Mouse (Mus musculus): ENCODE measurements around the gene Celf5. TPM values are rescaled to one million over a fixed set of nuclear protein-coding genes. Genes with fewer than 3 reads are reported as not detected.

Gene Celf5
- polyA plus RNA-seq, 1 experiment from 2014 or later, result 0.10 TPM

DNA sequence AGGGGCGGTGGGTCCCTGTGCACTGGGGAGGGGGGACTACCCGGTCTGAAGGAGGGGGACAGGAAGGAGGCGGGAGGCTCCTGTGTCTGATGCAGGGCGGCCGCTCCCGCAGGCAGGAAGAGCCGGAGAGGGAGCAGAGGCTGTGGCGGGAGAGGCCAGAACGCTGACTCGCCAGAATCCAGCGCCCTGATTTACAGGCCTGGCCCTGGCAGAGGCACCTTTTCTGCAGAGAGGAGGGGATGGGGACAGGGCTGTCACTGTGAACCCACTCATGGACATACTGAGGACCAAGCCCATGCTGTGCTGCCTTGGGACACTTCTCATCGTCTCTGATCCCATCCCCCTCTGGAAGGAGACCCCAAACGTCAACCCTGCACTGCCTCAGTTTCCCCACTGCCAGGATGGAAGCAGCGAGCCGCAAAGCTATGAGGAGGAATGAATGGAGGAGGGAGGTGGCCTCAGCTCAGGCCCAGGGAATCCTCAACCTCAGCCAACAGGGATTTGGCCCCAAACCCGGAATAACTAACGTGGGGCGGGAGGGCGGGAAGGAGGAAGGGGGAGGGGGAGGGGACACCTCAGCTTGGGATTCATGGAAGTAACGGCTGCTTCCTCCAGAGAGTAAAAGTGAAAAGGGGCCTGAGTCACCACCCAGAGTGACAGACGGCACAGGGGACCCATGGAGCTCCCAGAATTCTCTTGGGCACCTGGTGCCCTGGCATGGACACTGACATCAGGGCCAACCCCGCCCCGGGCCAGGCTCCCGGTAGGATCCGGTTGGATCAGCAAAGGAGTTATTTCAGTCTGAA, 58.1 kb downstream of the Celf5 start:
- Histone ChIP-seq H3K4me3 (peak overlapping the region; percentile 65), H3K27me3 (ENCODE audit: insufficient read depth, poor library complexity, severe bottlenecking) (peaks cover 95% of the 10 kb centered on the region), H3K4me1 (peaks cover 46% of the 10 kb centered on the region), H3K9me3 (no peaks in the 10 kb centered on the region), H3K36me3 (peaks cover 9% of the 10 kb centered on the region; the same call in 1 of the 2 replicates), H3K27ac (peak overlapping the region; percentile 73)
- DNase-seq (ENCODE audit: low spot score), result peak; percentile 75
- WGBS, result 4% methylated on average over 25 of the region's 25 CpGs

DNA sequence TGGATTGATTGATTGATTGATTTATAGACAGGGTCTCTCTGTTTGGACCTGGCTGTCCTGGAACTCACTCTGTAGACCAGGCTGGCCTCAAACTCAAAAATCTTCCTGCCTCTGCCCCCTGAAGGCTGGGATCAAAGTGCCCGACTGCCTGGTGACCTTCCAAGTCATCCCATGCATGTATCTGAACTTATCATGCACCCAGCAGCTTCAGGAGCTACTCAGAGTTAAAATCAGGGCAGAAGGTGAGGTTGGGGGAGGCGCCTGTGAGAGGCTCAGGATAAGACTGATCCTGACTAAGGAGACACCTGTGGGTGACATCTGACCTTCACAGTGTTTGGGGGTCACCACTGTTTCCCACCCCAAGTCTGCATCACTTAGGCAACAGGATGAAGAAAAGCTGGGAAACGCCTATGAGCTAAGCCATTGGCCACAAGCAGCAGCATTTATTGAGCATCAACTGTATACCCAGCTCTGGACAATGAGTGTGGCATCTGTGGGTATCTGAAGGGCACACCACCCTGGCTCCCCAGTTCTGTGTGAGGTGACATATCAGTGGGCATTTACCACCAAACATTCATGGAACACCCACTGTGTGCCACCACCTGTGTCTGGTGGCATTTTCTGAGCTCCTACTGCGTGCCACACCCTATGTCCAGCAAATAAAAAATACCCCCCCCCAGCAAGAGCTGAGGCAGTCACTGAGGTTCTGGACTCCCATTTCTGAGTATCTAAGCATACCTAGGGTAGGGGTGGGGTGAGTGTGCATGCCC, 58.8 kb downstream of the Celf5 start:
- no peaks in the 10 kb centered on the region for H3K9me3 ChIP-seq
- peaks cover 92% of the 10 kb centered on the region for H3K27me3 ChIP-seq (ENCODE audit: insufficient read depth, poor library complexity, severe bottlenecking)
- H3K36me3 ChIP-seq, result peaks cover 9% of the 10 kb centered on the region; the same call in 1 of the 2 replicates
- H3K27ac ChIP-seq, result 0 out of 2 replicates have a peak overlapping the region, but pooled peaks have one; percentile 62
- WGBS, result 65% methylated on average over 4 of the region's 4 CpGs
- 0 out of 2 replicates have a peak overlapping the region, but pooled peaks have one; percentile 19 for H3K4me3 ChIP-seq
- peaks cover 49% of the 10 kb centered on the region for H3K4me1 ChIP-seq
- DNase-seq (ENCODE audit: low spot score), result no peak

DNA sequence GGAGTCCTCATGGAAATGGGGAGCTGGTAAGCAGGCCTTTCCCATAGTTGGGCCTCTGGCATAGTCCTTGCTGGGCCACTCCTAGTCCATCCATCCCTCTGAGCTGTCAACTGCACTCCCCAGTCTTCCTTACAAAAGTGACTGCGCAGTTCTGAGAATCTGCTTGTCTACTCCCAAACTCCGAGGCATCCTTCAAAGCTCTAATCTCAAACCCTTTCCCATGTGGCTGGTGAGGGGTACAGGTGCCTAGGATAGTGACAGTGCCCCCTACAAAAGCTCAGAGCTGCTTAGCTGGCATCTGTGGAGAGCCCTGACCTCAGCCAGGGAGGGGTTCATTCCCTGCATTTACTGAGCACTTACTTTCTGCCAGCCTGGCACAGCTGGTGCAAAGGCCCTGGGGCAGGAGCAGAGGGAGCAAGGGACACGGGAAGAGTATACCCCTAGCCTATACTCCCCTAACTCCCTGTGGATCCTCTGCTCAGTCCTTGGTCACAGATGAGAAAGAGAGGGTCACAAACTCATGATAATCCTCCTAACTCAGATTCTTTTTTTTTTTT, 59.8 kb downstream of the Celf5 start:
- WGBS, result 77% methylated on average over 3 of the region's 3 CpGs
- Histone ChIP-seq H3K4me3 (no peak overlapping the region), H3K36me3 (peaks cover 9% of the 10 kb centered on the region; the same call in 1 of the 2 replicates), H3K4me1 (peaks cover 58% of the 10 kb centered on the region), H3K27me3 (ENCODE audit: insufficient read depth, poor library complexity, severe bottlenecking) (peaks cover 90% of the 10 kb centered on the region), H3K9me3 (no peaks in the 10 kb centered on the region), H3K27ac (no peak overlapping the region)
- peak; percentile 72 for DNase-seq (ENCODE audit: low spot score)

DNA sequence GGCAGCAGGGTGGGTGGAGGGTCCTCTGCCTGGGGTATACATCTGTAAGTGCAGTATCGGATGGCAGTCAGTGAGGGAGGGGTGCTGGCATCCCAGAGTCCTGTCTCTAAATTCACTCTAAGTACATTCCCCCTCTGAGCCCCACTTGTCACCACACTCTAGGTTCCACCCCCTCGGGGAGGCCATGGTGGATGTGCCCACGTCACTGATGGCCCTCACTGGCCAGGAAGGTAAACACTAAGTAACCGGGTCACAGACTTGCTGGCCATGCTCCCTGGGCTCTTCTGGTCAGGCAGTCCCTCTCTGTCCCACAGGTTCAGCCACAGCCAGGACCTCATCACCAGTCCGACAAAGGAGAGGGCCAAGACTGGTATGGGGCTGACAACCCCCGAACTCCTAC, 60.3 kb downstream of the Celf5 start:
- peaks cover 61% of the 10 kb centered on the region for H3K4me1 ChIP-seq
- H3K4me3 ChIP-seq, result no peak overlapping the region
- no peaks in the 10 kb centered on the region for H3K9me3 ChIP-seq
- peaks cover 9% of the 10 kb centered on the region; the same call in 1 of the 2 replicates for H3K36me3 ChIP-seq
- peaks cover 90% of the 10 kb centered on the region for H3K27me3 ChIP-seq (ENCODE audit: insufficient read depth, poor library complexity, severe bottlenecking)
- 79% methylated on average over 6 of the region's 6 CpGs for WGBS
- H3K27ac ChIP-seq, result no peak overlapping the region
- no peak for DNase-seq (ENCODE audit: low spot score)

DNA sequence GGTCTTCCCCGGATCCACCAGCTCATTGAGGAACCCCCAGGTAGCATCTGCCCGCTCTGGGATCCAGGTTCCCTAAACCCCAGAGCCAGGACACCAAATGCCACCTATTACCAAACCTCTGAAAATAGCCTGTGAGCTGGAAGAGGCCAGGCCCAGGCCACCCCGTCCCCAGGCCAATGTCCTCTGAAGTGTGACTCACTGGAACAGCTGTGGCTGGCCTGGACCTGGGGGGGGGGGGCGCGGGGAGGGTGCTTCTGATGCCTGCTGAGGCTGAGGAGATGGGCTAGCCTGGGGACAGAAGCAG, 60.8 kb downstream of the Celf5 start:
- Histone ChIP-seq H3K9me3 (no peaks in the 10 kb centered on the region), H3K27ac (no peak overlapping the region), H3K27me3 (ENCODE audit: insufficient read depth, poor library complexity, severe bottlenecking) (peaks cover 88% of the 10 kb centered on the region), H3K36me3 (peaks cover 9% of the 10 kb centered on the region; the same call in 1 of the 2 replicates), H3K4me3 (no peak overlapping the region), H3K4me1 (peaks cover 61% of the 10 kb centered on the region)
- DNase-seq (ENCODE audit: low spot score), result no peak
- 69% methylated on average over 5 of the region's 5 CpGs for WGBS

DNA sequence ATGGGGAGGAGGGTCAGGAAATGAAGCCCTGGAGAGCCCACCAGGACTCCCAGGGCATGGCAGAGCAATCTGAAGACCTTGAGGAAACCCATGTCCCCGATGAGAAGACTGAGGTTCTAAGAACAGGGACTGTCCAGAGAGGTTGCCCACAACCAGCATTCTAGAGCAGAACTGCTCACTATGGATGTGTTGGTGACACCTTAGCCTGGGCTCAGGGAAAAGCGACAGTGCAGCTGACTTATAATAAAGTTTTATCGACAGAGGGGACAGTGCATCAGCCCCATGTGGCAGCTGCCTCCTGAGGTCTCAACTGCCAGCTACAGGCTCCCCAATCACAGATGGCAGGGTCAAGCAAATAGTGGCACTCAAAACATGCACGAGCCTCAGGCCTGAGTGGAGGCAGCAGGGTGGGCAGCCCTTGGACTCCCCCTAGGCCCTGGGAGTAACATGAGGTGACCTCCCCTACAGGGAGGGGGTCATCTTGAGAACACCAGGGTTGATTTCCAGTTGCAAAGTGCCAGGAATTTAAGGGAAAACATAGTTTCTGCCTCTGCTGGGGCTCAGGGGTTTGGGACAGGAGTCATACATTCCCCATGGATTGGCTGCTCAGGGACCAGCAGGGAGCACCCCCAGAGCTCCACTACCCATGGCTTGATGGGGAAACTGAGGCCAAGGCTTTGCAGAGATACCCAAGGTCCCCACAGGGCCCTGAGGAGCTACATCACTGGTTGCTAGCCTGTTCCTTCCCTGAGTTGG, 61.3 kb downstream of the Celf5 start:
- Histone ChIP-seq H3K27me3 (ENCODE audit: insufficient read depth, poor library complexity, severe bottlenecking) (peaks cover 83% of the 10 kb centered on the region), H3K4me3 (no peak overlapping the region), H3K36me3 (peaks cover 9% of the 10 kb centered on the region; the same call in 1 of the 2 replicates), H3K27ac (no peak overlapping the region), H3K4me1 (peaks cover 61% of the 10 kb centered on the region), H3K9me3 (no peaks in the 10 kb centered on the region)
- 68% methylated on average over 4 of the region's 4 CpGs for WGBS
- no peak for DNase-seq (ENCODE audit: low spot score)

DNA sequence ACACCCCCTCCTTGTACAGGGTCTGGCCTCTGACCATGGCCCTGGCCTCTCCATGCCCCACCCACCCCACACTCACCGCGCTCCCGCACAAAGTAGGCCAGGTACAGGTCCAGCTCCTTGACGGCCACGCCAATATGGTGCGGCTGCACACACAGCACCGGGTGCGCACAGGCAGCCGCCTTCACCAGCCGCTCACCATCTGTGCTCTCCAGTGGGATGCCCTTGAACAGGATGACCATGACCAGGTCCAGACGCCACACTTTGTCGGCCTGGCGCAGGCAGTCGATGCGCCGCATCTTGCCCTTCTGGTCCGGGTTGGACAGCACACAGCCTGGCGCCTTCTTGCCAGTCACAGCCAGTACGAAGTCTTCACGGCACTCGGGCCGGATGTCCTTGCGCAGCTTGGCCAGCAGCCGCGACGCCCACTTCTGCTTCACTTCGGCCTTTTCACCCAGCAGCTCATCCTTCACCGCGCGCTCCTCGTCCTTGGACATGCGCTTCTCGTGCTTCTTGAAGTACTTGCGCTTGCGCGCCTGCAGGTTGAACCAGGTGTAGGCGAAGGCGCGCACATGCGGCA, 62.2 kb downstream of the Celf5 start:
- Histone ChIP-seq H3K4me3 (no peak overlapping the region), H3K27me3 (ENCODE audit: insufficient read depth, poor library complexity, severe bottlenecking) (peaks cover 74% of the 10 kb centered on the region), H3K36me3 (peaks cover 9% of the 10 kb centered on the region; the same call in 1 of the 2 replicates), H3K9me3 (no peaks in the 10 kb centered on the region), H3K4me1 (peaks cover 61% of the 10 kb centered on the region), H3K27ac (0 out of 2 replicates have a peak overlapping the region, but pooled peaks have one; percentile 37)
- DNase-seq (ENCODE audit: low spot score), result no peak
- WGBS, result 79% methylated on average over 40 of the region's 40 CpGs

DNA sequence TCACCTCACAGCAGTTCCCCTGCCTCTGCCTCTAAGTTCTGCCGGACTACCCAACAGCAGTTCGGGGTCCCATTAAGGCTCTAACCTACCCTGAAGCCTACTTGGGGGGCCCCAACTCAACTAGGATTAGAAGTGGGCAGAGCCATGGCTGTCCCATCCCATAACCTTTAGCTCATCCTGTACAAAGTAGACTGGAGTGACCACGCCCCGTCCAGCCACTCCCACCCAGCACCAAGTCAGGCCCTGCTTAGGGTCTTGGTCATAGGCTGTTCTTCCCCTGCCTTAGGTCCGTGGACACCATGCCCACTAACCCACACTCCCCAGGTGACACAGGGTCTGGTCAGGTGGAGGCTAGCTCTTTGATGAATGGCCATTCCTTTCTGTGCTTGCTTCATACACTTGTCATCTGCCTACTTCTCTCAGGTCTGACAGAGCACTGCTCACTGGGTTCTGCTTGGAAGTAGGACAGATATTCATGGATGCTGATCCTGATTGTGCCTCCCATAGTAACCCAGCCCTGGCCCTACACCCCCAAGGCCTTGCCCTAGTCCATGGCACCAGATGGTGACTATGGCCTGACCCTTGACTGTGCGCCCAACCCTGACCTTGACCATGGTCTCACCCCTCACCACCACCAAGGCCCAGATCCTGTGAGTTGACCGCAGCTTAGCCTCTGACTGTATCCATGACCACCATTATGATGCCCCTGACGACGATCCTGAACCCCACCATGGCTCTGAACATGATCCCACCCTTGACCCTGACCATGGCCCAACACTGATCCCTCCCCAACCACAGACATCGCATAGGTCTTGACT, 63.2 kb downstream of the Celf5 start:
- H3K27me3 ChIP-seq (ENCODE audit: insufficient read depth, poor library complexity, severe bottlenecking), result peaks cover 64% of the 10 kb centered on the region
- 89% methylated on average over 10 of the region's 10 CpGs for WGBS
- H3K4me1 ChIP-seq, result peaks cover 61% of the 10 kb centered on the region
- H3K9me3 ChIP-seq, result no peaks in the 10 kb centered on the region
- peaks cover 9% of the 10 kb centered on the region; the same call in 1 of the 2 replicates for H3K36me3 ChIP-seq
- no peak overlapping the region for H3K4me3 ChIP-seq
- H3K27ac ChIP-seq, result no peak overlapping the region; the same call in 1 of the 2 replicates
- DNase-seq (ENCODE audit: low spot score), result no peak

DNA sequence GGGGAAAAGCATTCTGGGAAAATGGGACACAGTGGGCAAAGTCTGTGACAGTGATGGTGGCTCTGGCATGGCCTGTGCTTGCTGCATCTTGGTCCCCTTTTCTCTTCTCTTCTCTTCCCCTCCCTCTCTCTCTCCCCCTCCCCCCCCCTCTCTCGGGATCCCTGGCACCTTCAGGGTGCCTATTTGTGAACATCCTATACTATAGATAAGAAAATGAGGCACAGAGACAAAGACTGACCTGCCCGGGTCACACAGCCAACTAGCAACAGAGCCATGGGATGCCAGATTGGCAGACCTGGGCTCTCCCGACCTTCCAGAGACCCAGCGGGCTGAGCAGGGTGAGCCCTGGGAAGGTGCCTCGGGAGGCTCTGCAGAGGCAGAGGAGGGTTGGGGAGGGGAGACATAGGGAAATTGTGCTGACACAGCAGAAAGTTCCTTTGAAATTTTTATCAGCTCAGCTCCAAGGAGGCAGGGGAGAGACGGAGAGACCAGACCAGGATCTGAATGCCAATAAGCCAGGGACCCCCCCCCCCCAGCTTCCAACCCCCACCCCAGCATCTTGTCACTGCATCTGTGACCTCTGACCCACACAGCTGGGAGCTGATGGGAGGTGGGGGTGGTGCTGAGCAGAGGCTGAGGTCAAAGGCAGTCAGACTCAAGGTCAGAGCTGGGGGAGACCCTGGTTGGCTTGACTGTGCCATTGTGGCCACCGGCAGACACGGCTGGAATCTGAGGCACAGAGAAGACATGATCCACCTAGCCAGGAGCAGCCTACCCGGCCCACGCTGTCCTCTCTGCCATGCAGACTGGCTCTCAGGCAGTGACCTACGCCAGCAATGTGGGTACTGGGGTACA, 64.1 kb downstream of the Celf5 start:
- Histone ChIP-seq H3K9me3 (no peaks in the 10 kb centered on the region), H3K4me3 (no peak overlapping the region), H3K36me3 (peaks cover 9% of the 10 kb centered on the region; the same call in 1 of the 2 replicates), H3K27me3 (ENCODE audit: insufficient read depth, poor library complexity, severe bottlenecking) (peaks cover 55% of the 10 kb centered on the region), H3K27ac (peak overlapping the region; percentile 39), H3K4me1 (peaks cover 66% of the 10 kb centered on the region)
- WGBS, result 34% methylated on average over 11 of the region's 11 CpGs
- DNase-seq (ENCODE audit: low spot score), result no peak

DNA sequence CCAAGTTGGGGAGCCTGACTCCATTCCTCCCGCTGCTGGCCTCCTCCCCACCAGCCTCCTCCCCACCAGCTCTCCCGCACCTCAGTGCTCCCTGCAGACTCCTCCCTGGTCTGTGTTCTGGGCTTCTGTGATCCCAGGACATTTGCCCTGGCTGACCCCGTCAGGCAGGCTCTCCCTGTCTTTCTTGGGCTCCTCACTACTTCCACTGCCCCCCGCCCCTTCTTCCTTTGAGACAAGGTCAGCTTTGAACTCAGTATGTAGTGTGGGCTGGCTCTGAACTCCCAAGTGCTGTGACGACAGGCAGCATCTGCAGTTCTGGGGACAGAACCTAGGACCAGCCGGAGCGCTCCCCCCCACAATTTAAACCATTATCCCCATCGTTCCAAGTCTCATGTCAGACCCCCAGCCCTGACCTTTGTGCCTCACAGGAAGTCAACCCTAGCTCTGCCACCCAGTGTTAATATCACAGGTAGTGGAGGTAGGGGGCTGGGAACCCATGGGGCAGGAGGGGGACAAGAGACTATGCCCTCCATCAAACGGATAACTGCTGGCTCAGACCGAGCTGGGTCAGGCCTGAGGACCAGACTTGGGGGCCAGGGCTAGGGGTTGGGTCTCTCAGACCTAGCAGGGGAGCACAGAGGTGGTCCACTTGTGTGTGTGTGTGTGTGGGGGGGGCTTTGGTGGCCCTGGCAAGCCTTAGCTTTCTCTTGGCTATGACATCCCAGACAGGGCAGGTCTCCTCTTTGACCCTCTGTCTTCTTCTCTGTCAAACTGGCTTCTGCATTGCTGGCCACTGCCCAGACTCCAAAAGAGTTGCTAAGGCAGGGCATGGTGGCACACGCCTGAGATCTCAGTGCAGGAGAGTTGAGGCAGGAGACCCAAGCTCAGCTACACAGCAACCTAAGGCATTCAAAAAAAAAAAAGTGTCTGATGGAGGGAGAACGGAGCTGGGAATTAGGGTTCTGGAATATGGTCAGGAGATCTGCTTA, 65.0 kb downstream of the Celf5 start:
- 42% methylated on average over 12 of the region's 12 CpGs for WGBS

More for the DNA sequence above, 65.0 kb downstream of the Celf5 start:
- H3K27me3 ChIP-seq (ENCODE audit: insufficient read depth, poor library complexity, severe bottlenecking), result peaks cover 49% of the 10 kb centered on the region
- peak overlapping the region; percentile 61 for H3K4me3 ChIP-seq
- H3K27ac ChIP-seq, result peak overlapping the region; percentile 86
- H3K9me3 ChIP-seq, result no peaks in the 10 kb centered on the region
- no peak for DNase-seq (ENCODE audit: low spot score)
- peaks cover 9% of the 10 kb centered on the region; the same call in 1 of the 2 replicates for H3K36me3 ChIP-seq
- peaks cover 76% of the 10 kb centered on the region for H3K4me1 ChIP-seq

Measured in heart, embryonic 10.5 days (tissue).